Mouse (Mus musculus) bone marrow, adult 2 months (tissue): ENCODE results near the gene Mnd1.

Experiments
- CTCF ChIP-seq: fragments of 200-500 bp; IDR thresholded peaks from 2 replicates; pipeline ENCODE4 v1.5.1; 2011; ENCODE audit warnings: low read length, control low read depth; ENCODE audit not compliant: control insufficient read depth, insufficient read depth
- POLR2A ChIP-seq: fragments of 200-500 bp; IDR thresholded peaks from 2 replicates; pipeline ENCODE4 v1.6.1; 2011; ENCODE audit warnings: low read depth, mild to moderate bottlenecking, control low read depth, low read length, borderline replicate concordance; ENCODE audit not compliant: control insufficient read depth

DNA sequence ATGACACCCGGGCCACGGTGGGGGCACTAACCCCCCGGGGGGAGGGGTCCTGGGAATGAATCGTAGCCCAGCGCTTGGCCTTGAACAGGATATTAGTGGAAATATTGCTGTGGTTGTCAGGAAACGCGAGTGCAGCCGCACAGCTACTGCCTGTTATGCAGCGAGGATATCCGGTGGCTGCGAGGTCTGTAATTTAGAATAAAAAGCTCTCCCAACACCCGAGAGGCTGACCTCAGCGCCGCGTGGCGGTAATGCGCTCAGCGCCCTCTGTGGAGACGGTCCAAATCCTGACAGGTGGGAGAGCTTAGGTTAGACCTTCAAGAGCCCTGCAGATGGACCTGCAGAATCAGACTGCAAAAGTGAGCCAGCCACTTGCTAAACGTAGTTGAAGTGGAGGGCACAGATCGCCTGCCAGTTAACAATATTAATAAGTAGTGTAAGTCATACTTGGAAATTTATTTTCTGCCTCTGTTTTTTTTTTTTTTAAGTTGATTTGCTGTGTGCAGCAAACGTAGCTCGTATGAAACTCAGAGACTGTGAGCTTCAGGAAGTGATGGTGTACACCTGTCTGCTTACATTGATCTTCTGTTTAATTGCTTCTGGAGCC is 115.0 kb downstream of the Mnd1 start:
- TF ChIP-seq CTCF, result peak; percentile 26; the same call in 1 of the 2 replicates
- no peak for TF ChIP-seq POLR2A
